Mouse (Mus musculus): ENCODE results near the gene Irx6. TPM values are rescaled to one million over a fixed set of nuclear protein-coding genes. Genes with fewer than 3 reads are reported as not detected.

Irx6 gene
- 1.1 and 1.3 TPM in 2 replicates for polyA plus RNA-seq (2015; fragmentation: Nextera tagmentation; extraction: Ambion mirVana)

- no peaks in the 10 kb centered on the region for H3K9me3 ChIP-seq (replicated peaks)
- 1% methylated on average over 60 of the region's 62 CpGs for WGBS
- peak within 1 kb of the TSS; percentile 43 for H3K9ac ChIP-seq
- H3K27me3 ChIP-seq, result peaks cover 99% of the 10 kb centered on the region
- H3K36me3 ChIP-seq, result no peaks in the 10 kb centered on the region
- peak within 1 kb of the TSS; percentile 52 for H3K4me3 ChIP-seq
- peak within 1 kb of the TSS; percentile 89 for H3K4me2 ChIP-seq
- H3K4me1 ChIP-seq (replicated peaks), result peaks cover 27% of the 10 kb centered on the region
- ATAC-seq (replicated peaks; ENCODE audit: insufficient number of reproducible peaks, insufficient read depth, low FRiP score, low read depth), result no peak
- no peak within 1 kb of the TSS for H3K27ac ChIP-seq
Measured at GRCm38 (mm10) chr8:92674244-92675128, at the start of gene Irx6. Irx6 (plus strand) TSS chr8:92674288.

- ATAC-seq (replicated peaks; ENCODE audit: insufficient number of reproducible peaks, insufficient read depth, low FRiP score, low read depth), result no peak
- Histone ChIP-seq H3K27me3 (no peaks in the 10 kb centered on the region), H3K9ac (no peak overlapping the region), H3K9me3 (replicated peaks) (no peaks in the 10 kb centered on the region), H3K4me2 (no peak overlapping the region), H3K4me1 (replicated peaks) (no peaks in the 10 kb centered on the region), H3K27ac (no peak overlapping the region), H3K36me3 (no peaks in the 10 kb centered on the region), H3K4me3 (no peak overlapping the region)
- WGBS, result 64% methylated on average over 14 of the region's 14 CpGs
Measured at GRCm38 (mm10) chr8:92628711-92629650, 45.1 kb upstream of the Irx6 start.

- Histone ChIP-seq H3K27ac (no peak overlapping the region), H3K9me3 (replicated peaks) (no peaks in the 10 kb centered on the region), H3K4me1 (replicated peaks) (no peaks in the 10 kb centered on the region), H3K36me3 (no peaks in the 10 kb centered on the region), H3K9ac (no peak overlapping the region), H3K4me3 (no peak overlapping the region), H3K4me2 (no peak overlapping the region), H3K27me3 (no peaks in the 10 kb centered on the region)
- ATAC-seq (replicated peaks; ENCODE audit: insufficient number of reproducible peaks, insufficient read depth, low FRiP score, low read depth), result no peak
- 92% methylated on average over 5 of the region's 5 CpGs for WGBS
Measured at GRCm38 (mm10) chr8:92633199-92633598, 40.9 kb upstream of the Irx6 start.

GRCm38 (mm10) chr8:92640820-92641219 lies 33.3 kb upstream of the Irx6 start:
- H3K27me3 ChIP-seq, result no peaks in the 10 kb centered on the region
- H3K4me2 ChIP-seq, result no peak overlapping the region
- H3K9me3 ChIP-seq (replicated peaks), result no peaks in the 10 kb centered on the region
- no peak overlapping the region for H3K9ac ChIP-seq
- H3K4me1 ChIP-seq (replicated peaks), result no peaks in the 10 kb centered on the region
- no peaks in the 10 kb centered on the region for H3K36me3 ChIP-seq
- H3K4me3 ChIP-seq, result no peak overlapping the region
- no peak for ATAC-seq (replicated peaks; ENCODE audit: insufficient number of reproducible peaks, insufficient read depth, low FRiP score, low read depth)
- WGBS, result 72% methylated on average over 8 of the region's 8 CpGs
- no peak overlapping the region for H3K27ac ChIP-seq

GRCm38 (mm10) chr8:92646637-92647036 lies 27.5 kb upstream of the Irx6 start:
- no peak for ATAC-seq (replicated peaks; ENCODE audit: insufficient number of reproducible peaks, insufficient read depth, low FRiP score, low read depth)
- Histone ChIP-seq H3K4me3 (no peak overlapping the region), H3K4me1 (replicated peaks) (no peaks in the 10 kb centered on the region)

GRCm38 (mm10) chr8:92664207-92664606 lies 9.9 kb upstream of the Irx6 start:
- H3K36me3 ChIP-seq, result no peaks in the 10 kb centered on the region
- H3K27ac ChIP-seq, result no peak overlapping the region
- H3K4me1 ChIP-seq (replicated peaks), result no peaks in the 10 kb centered on the region
- no peak for ATAC-seq (replicated peaks; ENCODE audit: insufficient number of reproducible peaks, insufficient read depth, low FRiP score, low read depth)
- H3K9me3 ChIP-seq (replicated peaks), result no peaks in the 10 kb centered on the region
- H3K4me3 ChIP-seq, result no peak overlapping the region
- H3K9ac ChIP-seq, result no peak overlapping the region
- H3K4me2 ChIP-seq, result no peak overlapping the region
- peaks cover 7% of the 10 kb centered on the region for H3K27me3 ChIP-seq
- WGBS, result 48% methylated on average over 4 of the region's 4 CpGs

More at GRCm38 (mm10) chr8:92646637-92647036, 27.5 kb upstream of the Irx6 start:
- Histone ChIP-seq H3K27me3 (no peaks in the 10 kb centered on the region), H3K36me3 (no peaks in the 10 kb centered on the region), H3K9me3 (replicated peaks) (no peaks in the 10 kb centered on the region), H3K27ac (no peak overlapping the region), H3K9ac (no peak overlapping the region), H3K4me2 (no peak overlapping the region)
- WGBS, result 59% methylated on average over 2 of the region's 2 CpGs

- H3K4me1 ChIP-seq (replicated peaks), result peaks cover 19% of the 10 kb centered on the region
- no peaks in the 10 kb centered on the region for H3K9me3 ChIP-seq (replicated peaks)
- 71% methylated on average over 11 of the region's 11 CpGs for WGBS
- H3K27ac ChIP-seq, result no peak overlapping the region
- no peak overlapping the region for H3K9ac ChIP-seq
- no peak overlapping the region for H3K4me2 ChIP-seq
- no peaks in the 10 kb centered on the region for H3K36me3 ChIP-seq
- ATAC-seq (replicated peaks; ENCODE audit: insufficient number of reproducible peaks, insufficient read depth, low FRiP score, low read depth), result no peak
- no peak overlapping the region for H3K4me3 ChIP-seq
- H3K27me3 ChIP-seq, result peaks cover 66% of the 10 kb centered on the region
Measured at GRCm38 (mm10) chr8:92670236-92670635, 3.9 kb upstream of the Irx6 start.

- no peak for ATAC-seq (replicated peaks; ENCODE audit: insufficient number of reproducible peaks, insufficient read depth, low FRiP score, low read depth)
Measured at GRCm38 (mm10) chr8:92670656-92671195, 3.4 kb upstream of the Irx6 start.

GRCm38 (mm10) chr8:92671892-92672291 lies 2.2 kb upstream of the Irx6 start:
- H3K4me3 ChIP-seq, result no peak overlapping the region
- no peaks in the 10 kb centered on the region for H3K9me3 ChIP-seq (replicated peaks)
- H3K4me1 ChIP-seq (replicated peaks), result peaks cover 19% of the 10 kb centered on the region
- H3K36me3 ChIP-seq, result no peaks in the 10 kb centered on the region
- 85% methylated on average over 4 of the region's 4 CpGs for WGBS
- H3K4me2 ChIP-seq, result no peak overlapping the region
- ATAC-seq (replicated peaks; ENCODE audit: insufficient number of reproducible peaks, insufficient read depth, low FRiP score, low read depth), result no peak
- H3K27me3 ChIP-seq, result peaks cover 82% of the 10 kb centered on the region
- no peak overlapping the region for H3K27ac ChIP-seq
- H3K9ac ChIP-seq, result no peak overlapping the region

More at GRCm38 (mm10) chr8:92670656-92671195, 3.4 kb upstream of the Irx6 start:
- peaks cover 19% of the 10 kb centered on the region for H3K4me1 ChIP-seq (replicated peaks)
- H3K4me3 ChIP-seq, result no peak overlapping the region
- H3K27ac ChIP-seq, result no peak overlapping the region
- H3K27me3 ChIP-seq, result peaks cover 71% of the 10 kb centered on the region
- WGBS, result 68% methylated on average over 12 of the region's 12 CpGs
- no peaks in the 10 kb centered on the region for H3K36me3 ChIP-seq
- H3K9me3 ChIP-seq (replicated peaks), result no peaks in the 10 kb centered on the region
- H3K9ac ChIP-seq, result no peak overlapping the region
- H3K4me2 ChIP-seq, result no peak overlapping the region

- H3K27ac ChIP-seq, result no peak overlapping the region
- H3K4me3 ChIP-seq, result peak overlapping the region; percentile 52
- no peaks in the 10 kb centered on the region for H3K36me3 ChIP-seq
- peak overlapping the region; percentile 89 for H3K4me2 ChIP-seq
- 5% methylated on average over 11 of the region's 11 CpGs for WGBS
- H3K9ac ChIP-seq, result 0 out of 2 replicates have a peak overlapping the region, but pooled peaks have one; percentile 43
- H3K27me3 ChIP-seq, result peaks cover 88% of the 10 kb centered on the region
- H3K9me3 ChIP-seq (replicated peaks), result no peaks in the 10 kb centered on the region
- ATAC-seq (replicated peaks; ENCODE audit: insufficient number of reproducible peaks, insufficient read depth, low FRiP score, low read depth), result no peak
- peaks cover 22% of the 10 kb centered on the region for H3K4me1 ChIP-seq (replicated peaks)
Measured at GRCm38 (mm10) chr8:92673101-92673500, 987 bp upstream of the Irx6 start.

Data from heart, embryonic 15.5 days (tissue).